Mouse (Mus musculus) megakaryocyte, embryonic 14.5 days (primary cell): Measurements from ENCODE around the gene Zfp11. TPM values are rescaled to one million over a fixed set of nuclear protein-coding genes. Genes with fewer than 3 reads are reported as not detected.
"Not testable (repeated sequence)": the region's sequence is repeated elsewhere in the genome, so short reads cannot be mapped to it uniquely, and the experiment has no call there.

Source experiments
- H3K27me3 ChIP-seq: replicated peaks from 2 replicates; pipeline ENCODE3; 2012; ENCODE audit warnings: inconsistent platforms
- H3K36me3 ChIP-seq: replicated peaks from 2 replicates; pipeline ENCODE3; 2012; ENCODE audit warnings: low read length, inconsistent platforms, mixed read lengths
- H3K4me1 ChIP-seq: 2 replicates; pipeline ENCODE4 v1.6.1; 2012; ENCODE audit warnings: inconsistent platforms
- H3K4me3 ChIP-seq: replicated peaks from 2 replicates; pipeline ENCODE3; 2012; ENCODE audit warnings: moderate library complexity, mild to moderate bottlenecking, inconsistent platforms
- H3K9me3 ChIP-seq: 2 replicates; pipeline ENCODE4 v1.6.1; 2012; ENCODE audit warnings: inconsistent platforms
- FLI1 ChIP-seq: IDR thresholded peaks from 2 replicates; pipeline ENCODE4 v1.6.1; 2012; ENCODE audit warnings: low read length, inconsistent platforms, mixed read lengths
- GATA1 ChIP-seq: IDR thresholded peaks from 3 replicates; pipeline ENCODE4 v1.6.1; 2012; ENCODE audit warnings: mixed read lengths, low read length, inconsistent platforms, borderline replicate concordance
- polyA plus RNA-seq: library from polyadenylated mRNA; stranded (reverse); fragments of >175 nt; gene quantifications from 2 replicates; pipeline ENCODE4 v1.2.3, GENCODE M21; 2012; ENCODE audit warnings: low replicate concordance; ENCODE audit not compliant: insufficient read depth

The Zfp11 gene
- polyA plus RNA-seq, result not detected in 2 replicates

DNA sequence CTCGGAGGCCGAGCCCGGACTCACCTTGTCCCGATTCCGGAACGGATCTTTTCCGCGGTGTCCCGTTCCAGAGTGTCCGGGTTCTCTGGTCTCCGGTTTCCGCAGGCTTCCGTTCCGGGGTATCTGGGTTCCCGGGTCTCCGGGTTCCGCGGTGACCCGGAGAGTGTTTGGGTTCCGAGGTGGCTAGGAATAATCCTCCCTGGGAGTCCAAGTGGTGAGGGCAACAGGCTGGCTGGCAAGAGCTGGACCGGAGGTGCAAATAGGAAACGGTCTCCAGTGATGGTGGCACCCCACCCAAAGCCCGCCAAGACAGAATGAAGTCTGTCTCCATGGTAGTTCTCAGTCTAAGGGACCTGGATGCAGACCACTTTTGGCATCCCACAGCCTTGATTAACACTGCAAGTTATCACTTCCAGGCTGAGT lies at the start of gene Zfp11:
TSS of gene Zfp11 (minus strand) at position 64 of the 423 bp plus-strand sequence.
- Histone ChIP-seq H3K4me1 (peaks cover 34% of the 10 kb centered on the region), H3K9me3 (peaks cover 26% of the 10 kb centered on the region), H3K4me3 (peak within 1 kb of the TSS; percentile 93), H3K36me3 (no peaks in the 10 kb centered on the region), H3K27me3 (peaks cover 5% of the 10 kb centered on the region)
- TF ChIP-seq GATA1, result no peak
- no peak for TF ChIP-seq FLI1

GRCm38 (mm10) chr5:129717016-129717415 lies 47.1 kb upstream of the Zfp11 start:
- Histone ChIP-seq H3K36me3 (peaks cover 48% of the 10 kb centered on the region), H3K9me3 (no peaks in the 10 kb centered on the region), H3K4me3 (no peak overlapping the region), H3K4me1 (peaks cover 17% of the 10 kb centered on the region), H3K27me3 (peaks cover 5% of the 10 kb centered on the region)
- TF ChIP-seq GATA1 (no peak), FLI1 (no peak)

- H3K27me3 ChIP-seq, result peaks cover 13% of the 10 kb centered on the region
- H3K4me3 ChIP-seq, result peak within 1 kb of the TSS; percentile 98
- peaks cover 41% of the 10 kb centered on the region for H3K36me3 ChIP-seq
- no peaks in the 10 kb centered on the region for H3K9me3 ChIP-seq
- TF ChIP-seq GATA1 (peak; percentile 94), FLI1 (no peak)
- peaks cover 17% of the 10 kb centered on the region for H3K4me1 ChIP-seq
These were observed 45.5 kb upstream of the Zfp11 start, which contains the start of gene Mrps17 for GRCm38 (mm10) chr5:129715326-129715861. Gene Mrps17, plus strand, starts transcription at chr5:129715497.

GRCm38 (mm10) chr5:129708412-129708811 lies 38.5 kb upstream of the Zfp11 start, which contains the start of gene Sept14:
Gene Sept14, minus strand, starts transcription at chr5:129708512.
- no peak for TF ChIP-seq FLI1
- no peak for TF ChIP-seq GATA1
- H3K36me3 ChIP-seq, result no peaks in the 10 kb centered on the region
- no peak within 1 kb of the TSS for H3K4me3 ChIP-seq
- H3K27me3 ChIP-seq, result peaks cover 25% of the 10 kb centered on the region
- peaks cover 6% of the 10 kb centered on the region for H3K9me3 ChIP-seq
- H3K4me1 ChIP-seq, result peaks cover 7% of the 10 kb centered on the region

DNA sequence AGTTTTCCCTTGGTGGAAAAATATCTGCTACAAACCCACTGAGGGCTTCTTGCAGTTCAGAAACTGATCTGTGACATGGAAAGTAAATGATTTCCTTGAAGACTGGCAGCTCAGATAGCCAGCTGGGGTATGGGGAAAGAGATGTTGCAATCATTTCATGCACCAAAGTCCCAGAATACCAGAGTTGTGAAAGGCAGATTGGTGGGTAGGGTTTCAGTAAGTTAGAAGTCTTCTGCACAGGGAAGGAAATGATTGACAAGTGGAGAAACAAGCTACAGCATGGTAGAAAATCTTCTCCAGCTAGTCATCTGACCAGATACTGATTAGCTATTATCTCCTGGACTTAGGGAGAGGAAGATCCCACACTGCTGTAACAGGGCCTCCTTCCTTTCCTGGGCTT lies 33.5 kb upstream of the Zfp11 start:
- TF ChIP-seq FLI1 (no peak), GATA1 (no peak)
- Histone ChIP-seq H3K9me3 (peaks cover 4% of the 10 kb centered on the region), H3K4me3 (no peak overlapping the region), H3K27me3 (peaks cover 24% of the 10 kb centered on the region), H3K4me1 (peaks cover 15% of the 10 kb centered on the region), H3K36me3 (no peaks in the 10 kb centered on the region)

DNA sequence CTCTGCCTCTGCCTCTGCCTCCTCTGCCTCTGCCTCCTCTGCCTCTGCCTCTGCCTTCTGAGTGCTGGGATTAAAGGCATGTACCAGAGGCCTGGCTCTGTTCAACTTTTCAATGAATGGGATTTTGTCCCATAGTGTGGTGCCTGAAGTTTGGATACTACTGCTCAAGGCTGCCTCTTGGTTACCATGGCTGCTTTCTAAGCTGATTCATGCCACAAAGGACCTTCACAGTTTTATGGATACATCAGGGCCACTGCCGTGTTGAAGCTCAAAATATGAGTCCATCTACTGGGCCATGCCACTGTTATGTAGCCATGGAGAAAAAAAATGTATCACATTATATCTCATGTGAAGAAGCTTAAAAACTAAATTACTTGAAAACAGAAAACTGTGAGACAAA lies 31.8 kb upstream of the Zfp11 start:
- peaks cover 23% of the 10 kb centered on the region for H3K27me3 ChIP-seq
- no peak overlapping the region for H3K4me3 ChIP-seq
- peaks cover 15% of the 10 kb centered on the region for H3K4me1 ChIP-seq
- TF ChIP-seq GATA1 (no peak), FLI1 (no peak)
- no peaks in the 10 kb centered on the region for H3K36me3 ChIP-seq
- no peaks in the 10 kb centered on the region for H3K9me3 ChIP-seq

DNA sequence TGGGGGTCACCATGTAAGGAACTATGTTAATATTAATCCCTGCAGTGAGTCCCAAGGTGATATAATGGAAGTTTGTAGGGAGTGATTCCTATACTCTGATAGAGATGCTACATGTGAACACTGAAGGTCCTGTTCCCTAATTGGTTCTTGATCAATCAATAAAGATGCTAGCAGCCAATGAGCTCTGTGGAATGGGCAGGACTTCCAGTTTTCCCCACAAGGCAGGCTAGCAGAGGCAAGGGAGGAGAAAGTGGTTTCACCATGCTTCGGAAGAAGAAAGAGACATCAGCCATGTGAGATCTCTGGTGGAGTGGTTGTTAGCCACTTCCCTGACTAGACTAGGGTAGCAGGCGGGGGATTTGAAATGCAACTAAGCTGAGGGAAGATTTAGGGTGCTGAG lies 30.6 kb upstream of the Zfp11 start:
- Histone ChIP-seq H3K4me1 (peaks cover 15% of the 10 kb centered on the region), H3K4me3 (no peak overlapping the region), H3K9me3 (no peaks in the 10 kb centered on the region), H3K36me3 (no peaks in the 10 kb centered on the region), H3K27me3 (peaks cover 23% of the 10 kb centered on the region)
- no peak for TF ChIP-seq GATA1
- no peak for TF ChIP-seq FLI1

- Histone ChIP-seq H3K36me3 (no peaks in the 10 kb centered on the region), H3K9me3 (no peaks in the 10 kb centered on the region), H3K4me1 (no peaks in the 10 kb centered on the region; the same call in 1 of the 2 replicates), H3K4me3 (no peak overlapping the region), H3K27me3 (peaks cover 4% of the 10 kb centered on the region)
- TF ChIP-seq GATA1 (no peak), FLI1 (no peak)
These were observed 20.6 kb upstream of the Zfp11 start for GRCm38 (mm10) chr5:129690528-129690927.

- TF ChIP-seq GATA1 (no peak), FLI1 (no peak)
- H3K36me3 ChIP-seq, result no peaks in the 10 kb centered on the region
- no peaks in the 10 kb centered on the region; the same call in 1 of the 2 replicates for H3K4me1 ChIP-seq
- no peaks in the 10 kb centered on the region for H3K9me3 ChIP-seq
- no peak overlapping the region for H3K4me3 ChIP-seq
- H3K27me3 ChIP-seq, result peaks cover 1% of the 10 kb centered on the region
These were observed 17.7 kb upstream of the Zfp11 start for GRCm38 (mm10) chr5:129687621-129688020.

GRCm38 (mm10) chr5:129685141-129685540 lies 15.2 kb upstream of the Zfp11 start:
- not testable (repeated sequence) for H3K9me3 ChIP-seq, H3K27me3 ChIP-seq, H3K4me3 ChIP-seq, H3K4me1 ChIP-seq, H3K36me3 ChIP-seq
